Mouse (Mus musculus) forebrain, postnatal 0 days (tissue): ENCODE measurements around the gene Aff1. TPM values are rescaled to one million over a fixed set of nuclear protein-coding genes. Genes with fewer than 3 reads are reported as not detected.
A peak's percentile ranks its signal among the peaks of the same experiment; 100 is the strongest.

ENCODE experiments used
- ATAC-seq: fragments of 200-750 bp; cut with Nextera tagmentation; 2 replicates; pipeline ENCODE4 v1.8.0; 2017; ENCODE audit warnings: mild to moderate bottlenecking, moderate library complexity
- DNase-seq: peaks from one replicate; pipeline ENCODE4 v3.0.0-alpha.2; 2015
- H3K27ac ChIP-seq: fragments of 300-500 bp; sonication (generic); 2 replicates; pipeline ENCODE4 v1.5.1; 2014; ENCODE audit warnings: low read depth, mild to moderate bottlenecking, antibody characterized with exemption, low read length, moderate library complexity, mixed read lengths
- H3K27me3 ChIP-seq: fragments of 300-500 bp; sonication (generic); 2 replicates; pipeline ENCODE4 v1.6.1; 2014; ENCODE audit warnings: mild to moderate bottlenecking, low read length, mixed read lengths; ENCODE audit not compliant: insufficient read depth
- H3K36me3 ChIP-seq: fragments of 300-500 bp; sonication (generic); 2 replicates; pipeline ENCODE4 v1.6.1; 2014; ENCODE audit warnings: mild to moderate bottlenecking, moderate library complexity; ENCODE audit not compliant: insufficient read depth
- H3K4me1 ChIP-seq: fragments of 300-500 bp; sonication (generic); 2 replicates; pipeline ENCODE4 v1.6.1; 2014; ENCODE audit warnings: antibody characterized with exemption; ENCODE audit not compliant: insufficient read depth
- H3K4me2 ChIP-seq: fragments of 300-500 bp; sonication (generic); 2 replicates; pipeline ENCODE4 v1.6.1; 2014; ENCODE audit warnings: low read depth, mild to moderate bottlenecking, moderate library complexity
- H3K4me3 ChIP-seq: fragments of 300-500 bp; sonication (generic); 2 replicates; pipeline ENCODE4 v1.5.1; 2014; ENCODE audit warnings: low read depth, low read length, mixed read lengths
- H3K9ac ChIP-seq: fragments of 300-500 bp; sonication (generic); 2 replicates; pipeline ENCODE4 v1.6.1; 2014; ENCODE audit warnings: mild to moderate bottlenecking
- H3K9me3 ChIP-seq: fragments of 300-500 bp; sonication (generic); 2 replicates; pipeline ENCODE4 v1.6.1; 2016; ENCODE audit warnings: low read length
- CTCF ChIP-seq: sonication (generic); IDR thresholded peaks from 2 replicates; pipeline ENCODE4 v1.5.1; 2016; ENCODE audit warnings: antibody characterized with exemption, control low read depth, low read depth
- WGBS: fragments of 180-500 bp; shearing (Covaris S2); extraction: QIAGEN DNeasy Blood & Tissue Kit; methylation state at CpG from one replicate; pipeline ENCODE4 v1.1.7; 2014; 5-methylcytosine and 5-hydroxymethylcytosine counted together
- polyA plus RNA-seq: library from polyadenylated mRNA; unstranded; fragments of >200 nt; fragmentation: Nextera tagmentation; extraction: Ambion mirVana; gene quantifications from 2 replicates; pipeline ENCODE4 v1.2.1, GENCODE M21; 2015
- total RNA-seq: library from RNA; depleted of rRNA; stranded (reverse); fragments of >200 nt; gene quantifications from 2 replicates; pipeline ENCODE4 v1.2.3, GENCODE M21; 2014

Gene Aff1
- total and polyA plus RNA-seq, 2 experiments from 2014 or later: 1.0 to 4.0 TPM

- no peaks in the 10 kb centered on the region for H3K27me3 ChIP-seq
- no peak for TF ChIP-seq CTCF
- ATAC-seq (no peak), DNase-seq (no peak)
- no peaks in the 10 kb centered on the region for H3K36me3 ChIP-seq
- WGBS: 91% methylated on average over 9 of the region's 9 CpGs
- no peak overlapping the region for H3K9ac ChIP-seq
- H3K4me3 ChIP-seq: no peak overlapping the region
- H3K27ac ChIP-seq: no peak overlapping the region
- H3K9me3 ChIP-seq: no peaks in the 10 kb centered on the region
- no peaks in the 10 kb centered on the region for H3K4me1 ChIP-seq
- no peak overlapping the region for H3K4me2 ChIP-seq
Observed at GRCm38 (mm10) chr5:103821062-103821461, 128.9 kb downstream of the Aff1 start.

- Histone ChIP-seq H3K36me3 (no peaks in the 10 kb centered on the region), H3K9ac (no peak overlapping the region), H3K27me3 (no peaks in the 10 kb centered on the region), H3K4me1 (no peaks in the 10 kb centered on the region), H3K4me2 (no peak overlapping the region), H3K9me3 (no peaks in the 10 kb centered on the region), H3K4me3 (no peak overlapping the region), H3K27ac (no peak overlapping the region)
- no peak for ATAC-seq
- no peak for DNase-seq
- no peak for TF ChIP-seq CTCF
- WGBS: 54% methylated on average over 13 of the region's 13 CpGs
Observed at GRCm38 (mm10) chr5:103821500-103822298, 129.5 kb downstream of the Aff1 start.

DNA sequence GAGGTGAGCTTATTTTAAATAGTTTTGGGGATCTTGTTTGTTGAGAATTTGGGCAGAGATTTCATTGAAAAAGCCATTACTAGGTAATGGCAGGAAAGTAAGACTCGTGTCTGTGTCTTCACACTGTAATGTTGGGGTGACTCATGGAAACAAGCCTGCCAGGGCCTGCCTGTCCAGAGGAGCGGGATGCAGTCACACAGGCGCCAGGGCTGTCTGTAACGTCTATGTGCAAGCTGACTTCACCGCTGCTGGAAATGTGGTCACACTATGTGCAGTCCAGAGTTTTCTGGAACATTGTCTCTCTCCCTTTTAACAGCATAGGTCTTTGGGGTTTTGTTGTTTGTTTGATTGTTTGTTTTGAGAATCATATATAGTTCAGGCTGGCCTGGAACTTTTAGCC lies 130.8 kb downstream of the Aff1 start:
- no peaks in the 10 kb centered on the region for H3K4me1 ChIP-seq
- H3K4me3 ChIP-seq: no peak overlapping the region
- no peaks in the 10 kb centered on the region for H3K9me3 ChIP-seq
- no peak for TF ChIP-seq CTCF
- no peaks in the 10 kb centered on the region for H3K27me3 ChIP-seq
- H3K4me2 ChIP-seq: no peak overlapping the region
- H3K36me3 ChIP-seq: no peaks in the 10 kb centered on the region
- DNase-seq (no peak), ATAC-seq (no peak)
- WGBS: 94% methylated on average over 5 of the region's 5 CpGs
- H3K27ac ChIP-seq: no peak overlapping the region
- H3K9ac ChIP-seq: no peak overlapping the region

DNA sequence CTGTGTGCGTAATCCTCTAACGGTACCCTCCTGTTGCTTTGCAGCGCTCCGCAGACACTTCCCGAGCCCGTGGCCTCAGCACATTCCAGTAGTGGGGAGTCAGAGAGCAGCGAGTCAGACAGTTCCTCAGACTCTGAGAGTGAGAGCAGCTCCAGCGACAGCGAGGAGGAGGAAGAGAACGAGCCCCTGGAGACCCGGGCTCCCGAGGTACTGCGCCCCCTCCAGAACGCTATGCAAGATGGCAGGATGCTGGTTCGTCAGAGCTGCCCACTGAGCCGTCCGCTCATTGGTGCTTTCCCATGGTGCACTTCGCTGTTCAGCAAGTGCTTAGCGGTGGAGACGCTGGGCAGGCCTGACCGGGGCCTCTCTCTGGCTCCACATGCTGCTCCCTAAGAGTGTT lies 136.1 kb downstream of the Aff1 start:
- no peak for TF ChIP-seq CTCF
- no peak for ATAC-seq
- 85% methylated on average over 21 of the region's 21 CpGs for WGBS

GRCm38 (mm10) chr5:103828729-103829128 lies 136.6 kb downstream of the Aff1 start:
- no peak for DNase-seq
- Histone ChIP-seq H3K4me2 (no peak overlapping the region), H3K4me3 (no peak overlapping the region), H3K36me3 (no peaks in the 10 kb centered on the region), H3K27me3 (no peaks in the 10 kb centered on the region), H3K9ac (no peak overlapping the region), H3K9me3 (no peaks in the 10 kb centered on the region), H3K27ac (no peak overlapping the region), H3K4me1 (no peaks in the 10 kb centered on the region)
- no peak for TF ChIP-seq CTCF
- 75% methylated on average over 8 of the region's 8 CpGs for WGBS
- ATAC-seq: no peak

More for the DNA sequence above, 136.1 kb downstream of the Aff1 start:
- Histone ChIP-seq H3K27ac (no peak overlapping the region), H3K9ac (no peak overlapping the region), H3K27me3 (no peaks in the 10 kb centered on the region), H3K4me3 (no peak overlapping the region), H3K36me3 (no peaks in the 10 kb centered on the region), H3K4me2 (no peak overlapping the region), H3K4me1 (no peaks in the 10 kb centered on the region), H3K9me3 (no peaks in the 10 kb centered on the region)
- no peak for DNase-seq

GRCm38 (mm10) chr5:103829158-103829557 lies 137.0 kb downstream of the Aff1 start:
- no peak for TF ChIP-seq CTCF
- 69% methylated on average over 12 of the region's 12 CpGs for WGBS
- no peak for ATAC-seq
- H3K27ac ChIP-seq: no peak overlapping the region
- no peaks in the 10 kb centered on the region for H3K36me3 ChIP-seq
- no peak overlapping the region for H3K9ac ChIP-seq
- H3K4me1 ChIP-seq: no peaks in the 10 kb centered on the region
- no peak overlapping the region for H3K4me2 ChIP-seq
- no peaks in the 10 kb centered on the region for H3K9me3 ChIP-seq
- no peaks in the 10 kb centered on the region for H3K27me3 ChIP-seq
- H3K4me3 ChIP-seq: no peak overlapping the region
- DNase-seq: no peak

- WGBS: 92% methylated on average over 1 of the region's 1 CpGs
- H3K4me2 ChIP-seq: no peak overlapping the region
Observed at GRCm38 (mm10) chr5:103830886-103831285, 138.7 kb downstream of the Aff1 start.

More at GRCm38 (mm10) chr5:103830886-103831285, 138.7 kb downstream of the Aff1 start:
- Histone ChIP-seq H3K4me3 (no peak overlapping the region), H3K27me3 (no peaks in the 10 kb centered on the region), H3K4me1 (no peaks in the 10 kb centered on the region), H3K36me3 (no peaks in the 10 kb centered on the region), H3K27ac (no peak overlapping the region), H3K9ac (no peak overlapping the region), H3K9me3 (no peaks in the 10 kb centered on the region)
- TF ChIP-seq CTCF: peak; percentile 23
- ATAC-seq: no peak
- DNase-seq: no peak
